Mouse (Mus musculus) heart, postnatal 25 days (tissue): ENCODE results near the gene Olfr1076. TPM values are rescaled to one million over a fixed set of nuclear protein-coding genes. Genes with fewer than 3 reads are reported as not detected.
"Not testable (repeated sequence)": the region's sequence is repeated elsewhere in the genome, so short reads cannot be mapped to it uniquely, and the experiment has no call there.

Source experiments
- DNase-seq: peaks from one replicate; pipeline ENCODE4 v3.0.0; 2022; ENCODE audit warnings: low spot score
- intact Hi-C: fragments of 180-260 bp; cut with DNase I; formaldehyde crosslinking; loops from one replicate; pipeline ENCODE4 v1.15.1; 2025
- total RNA-seq, 2 experiments: library from RNA; stranded (reverse); gene quantifications; 2 replicates each; pipeline ENCODE4 v1.2.3; 2021

Gene Olfr1076
- total RNA-seq, result not detected

- intact Hi-C loops, result no loop called here
- no peak for DNase-seq
These were observed at the start of gene Olfr1076 for GRCm38 (mm10) chr2:86508161-86508560. Gene Olfr1076, plus strand, starts transcription at chr2:86508461.

DNA sequence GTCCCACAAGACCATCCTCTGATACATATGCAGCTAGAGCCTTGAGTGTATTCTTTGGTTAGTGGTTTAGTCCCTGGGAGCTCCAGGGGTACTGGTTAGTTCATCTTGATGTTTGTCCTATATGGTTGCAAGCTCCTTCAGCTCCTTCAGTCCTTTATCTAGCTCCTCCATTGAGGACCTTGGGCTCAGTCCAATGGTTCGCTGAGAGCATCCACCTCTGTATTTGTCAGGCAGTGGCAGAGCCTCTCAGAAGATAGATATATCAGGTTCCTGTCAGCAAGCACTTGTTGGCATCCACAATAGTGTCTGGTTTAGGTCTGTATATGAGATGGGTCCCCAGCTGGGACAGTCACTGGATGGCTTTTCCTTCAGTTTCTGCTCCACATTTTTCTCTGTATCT lies 47.8 kb upstream of the Olfr1076 start:
- intact Hi-C loops, result loop anchor here (10.0 kb wide), 1 partner anchor 1336 kb away; no protein-coding TSS in a partner anchor
- DNase-seq, result no peak

GRCm38 (mm10) chr2:86464442-86465109 lies 43.7 kb upstream of the Olfr1076 start:
- no peak for DNase-seq

DNA sequence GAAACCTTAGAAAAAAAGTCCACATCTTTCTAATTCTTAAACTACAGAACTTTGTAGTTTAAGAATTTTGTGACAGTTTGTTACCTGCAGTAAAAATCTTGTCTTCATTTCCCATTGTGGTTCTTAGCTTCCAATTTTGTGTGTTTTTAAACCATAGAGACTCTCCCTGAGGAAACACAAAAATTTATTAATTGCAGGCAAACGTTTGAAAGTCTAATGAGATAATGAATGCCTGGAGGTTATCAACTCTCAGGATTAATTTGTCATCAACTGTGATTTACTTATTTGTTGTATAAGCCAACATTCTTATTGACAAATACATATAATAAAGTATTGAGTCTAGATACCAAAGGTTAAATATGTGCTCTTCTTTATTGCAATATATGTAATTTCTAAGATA lies 21.0 kb upstream of the Olfr1076 start, which contains the start of gene Olfr228:
Gene Olfr228 (minus strand): TSS at position 101 of the 400 bp plus-strand sequence.
- DNase-seq, result no peak
- intact Hi-C loops, result no loop called here

More at GRCm38 (mm10) chr2:86464442-86465109, 43.7 kb upstream of the Olfr1076 start:
- intact Hi-C loops, result loop anchor here (1.0 to 10.0 kb wide), 2 partner anchors 739 to 1340 kb away; no protein-coding TSS in a partner anchor

DNA sequence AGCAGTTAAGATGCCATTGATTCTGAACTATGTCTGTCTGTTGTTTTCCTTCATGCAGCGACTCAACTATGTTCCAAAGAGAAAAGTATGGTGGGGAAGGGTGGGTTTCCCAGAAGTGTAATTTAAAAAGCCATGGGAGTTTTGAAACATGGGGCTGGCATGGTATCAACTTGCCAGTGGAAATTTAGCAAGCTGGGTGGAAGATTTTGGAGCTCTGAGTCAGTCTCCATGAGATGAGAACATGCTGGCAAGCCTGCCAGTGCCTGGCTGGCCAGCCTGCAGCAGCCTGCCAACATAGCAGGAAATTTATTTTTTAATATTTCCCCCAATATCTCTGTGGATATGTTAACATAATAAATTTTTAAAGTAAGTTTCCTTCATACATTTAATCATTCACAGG lies 22.7 kb downstream of the Olfr1076 start:
- no peak for DNase-seq
- intact Hi-C loops, result no loop called here

- no peak for DNase-seq
- intact Hi-C loops, result no loop called here
These were observed 34.1 kb downstream of the Olfr1076 start, which contains the start of gene Olfr1079 for GRCm38 (mm10) chr2:86542380-86542779. Gene Olfr1079, minus strand, starts transcription at chr2:86542480.

DNA sequence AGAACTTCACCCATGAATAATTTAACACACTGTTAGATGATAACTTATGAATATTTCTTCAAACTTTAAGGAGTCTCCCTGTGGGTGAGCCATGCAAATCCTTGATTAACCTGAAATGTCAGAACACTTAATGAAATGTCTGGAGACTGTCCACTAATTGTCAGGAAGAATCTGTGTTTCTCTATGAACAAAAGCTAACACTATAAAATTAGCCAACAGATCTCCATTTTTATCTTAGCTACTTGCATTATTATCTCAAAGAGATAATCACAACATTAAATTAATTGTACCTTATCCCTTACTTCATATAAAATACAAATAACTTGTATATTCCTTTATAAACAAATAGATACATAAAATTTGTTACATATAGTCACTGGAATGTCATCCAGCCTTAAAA lies 49.9 kb downstream of the Olfr1076 start, which contains the start of gene Olfr1080:
Gene Olfr1080 (minus strand): TSS at position 101 of the 400 bp plus-strand sequence.
- intact Hi-C loops, DNase-seq: not testable (repeated sequence)

Other genes with a start within 250 kb of the Olfr1076 start
- not detected for gene Olfr1051, start 229.4 kb upstream of the Olfr1076 start, total RNA-seq
- gene Olfr1052, start 216.0 kb upstream of the Olfr1076 start, total RNA-seq, result not detected
- gene Olfr1053, start 193.2 kb upstream of the Olfr1076 start, total RNA-seq, result not detected
- not detected for gene Olfr1054, start 173.0 kb upstream of the Olfr1076 start, total RNA-seq
- not detected for gene Olfr1055, start 158.2 kb upstream of the Olfr1076 start, total RNA-seq
- gene Olfr1056, start 146.0 kb upstream of the Olfr1076 start, total RNA-seq, result not detected
- not detected for gene Olfr1057, start 130.1 kb upstream of the Olfr1076 start, total RNA-seq
- not detected for gene Olfr1058, start 119.9 kb upstream of the Olfr1076 start, total RNA-seq
- gene Olfr1061, start 94.4 kb upstream of the Olfr1076 start, total RNA-seq, result not detected
- gene Olfr1062, start 81.7 kb upstream of the Olfr1076 start, total RNA-seq, result not detected
- not detected for gene Olfr1065, start 57.9 kb upstream of the Olfr1076 start, total RNA-seq
- gene Olfr1066, start 52.2 kb upstream of the Olfr1076 start, total RNA-seq, result not detected
- gene Olfr228, start 21.1 kb upstream of the Olfr1076 start, total RNA-seq, result not detected
- gene Olfr1079, start 34.0 kb downstream of the Olfr1076 start, total RNA-seq, result not detected
- gene Olfr1080, start 49.8 kb downstream of the Olfr1076 start, total RNA-seq, result not detected
- not detected for gene Olfr1082, start 90.5 kb downstream of the Olfr1076 start, total RNA-seq
- not detected for gene Olfr1084, start 131.3 kb downstream of the Olfr1076 start, total RNA-seq
- gene Olfr1085, start 153.6 kb downstream of the Olfr1076 start, total RNA-seq, result not detected
- not detected for gene Olfr1086, start 171.6 kb downstream of the Olfr1076 start, total RNA-seq
- gene Olfr1087, start 189.9 kb downstream of the Olfr1076 start, total RNA-seq, result not detected
- gene Olfr1089, start 225.2 kb downstream of the Olfr1076 start, total RNA-seq, result not detected